Mouse (Mus musculus) kidney, adult 2 months (tissue): ENCODE measurements around the gene Ica1.

Experiments used
- CTCF ChIP-seq: fragments of 200-500 bp; conservative IDR thresholded peaks from 2 replicates; pipeline ENCODE4 v1.5.1; 2011; ENCODE audit warnings: low read depth, mild to moderate bottlenecking, control low read depth, low read length, moderate library complexity, mixed read lengths; ENCODE audit not compliant: insufficient read depth, insufficient read length
- POLR2A ChIP-seq: fragments of 200-500 bp; IDR thresholded peaks from one replicate; pipeline ENCODE4 v1.6.1; 2011; ENCODE audit warnings: low read depth, low read length, control low read depth

DNA sequence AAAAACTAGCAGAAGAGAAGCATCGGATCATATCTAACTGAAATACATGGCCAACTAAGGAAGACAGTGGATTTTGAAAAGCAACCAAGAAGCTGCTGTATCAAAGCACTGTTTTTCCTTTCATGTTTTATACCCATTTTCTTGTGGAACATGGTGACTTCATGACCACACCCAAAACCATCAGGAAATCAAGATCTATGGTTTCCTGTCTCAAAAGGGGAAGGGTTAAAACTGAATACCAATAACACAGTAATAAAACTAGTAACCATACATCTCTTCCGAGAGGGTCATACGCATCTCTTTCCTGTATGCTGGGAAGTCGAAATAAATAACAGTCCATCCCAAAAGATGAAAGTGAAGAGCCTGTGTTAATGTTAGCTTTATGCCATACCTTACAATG is 145.6 kb downstream of the Ica1 start:
- TF ChIP-seq CTCF (no peak), POLR2A (no peak)
